Mouse (Mus musculus) olfactory bulb, adult 2 months (tissue): ENCODE data around the gene Prlhr.

ENCODE experiments used
- CTCF ChIP-seq: fragments of 200-500 bp; IDR thresholded peaks from 2 replicates; pipeline ENCODE4 v1.5.1; 2012; ENCODE audit warnings: low read depth, mild to moderate bottlenecking, low read length, moderate library complexity; ENCODE audit not compliant: insufficient read depth
- POLR2A ChIP-seq: fragments of 200-500 bp; IDR thresholded peaks from 2 replicates; pipeline ENCODE4 v1.6.1; 2012; ENCODE audit warnings: mild to moderate bottlenecking, low read depth, low read length, moderate library complexity; ENCODE audit not compliant: insufficient read depth

DNA sequence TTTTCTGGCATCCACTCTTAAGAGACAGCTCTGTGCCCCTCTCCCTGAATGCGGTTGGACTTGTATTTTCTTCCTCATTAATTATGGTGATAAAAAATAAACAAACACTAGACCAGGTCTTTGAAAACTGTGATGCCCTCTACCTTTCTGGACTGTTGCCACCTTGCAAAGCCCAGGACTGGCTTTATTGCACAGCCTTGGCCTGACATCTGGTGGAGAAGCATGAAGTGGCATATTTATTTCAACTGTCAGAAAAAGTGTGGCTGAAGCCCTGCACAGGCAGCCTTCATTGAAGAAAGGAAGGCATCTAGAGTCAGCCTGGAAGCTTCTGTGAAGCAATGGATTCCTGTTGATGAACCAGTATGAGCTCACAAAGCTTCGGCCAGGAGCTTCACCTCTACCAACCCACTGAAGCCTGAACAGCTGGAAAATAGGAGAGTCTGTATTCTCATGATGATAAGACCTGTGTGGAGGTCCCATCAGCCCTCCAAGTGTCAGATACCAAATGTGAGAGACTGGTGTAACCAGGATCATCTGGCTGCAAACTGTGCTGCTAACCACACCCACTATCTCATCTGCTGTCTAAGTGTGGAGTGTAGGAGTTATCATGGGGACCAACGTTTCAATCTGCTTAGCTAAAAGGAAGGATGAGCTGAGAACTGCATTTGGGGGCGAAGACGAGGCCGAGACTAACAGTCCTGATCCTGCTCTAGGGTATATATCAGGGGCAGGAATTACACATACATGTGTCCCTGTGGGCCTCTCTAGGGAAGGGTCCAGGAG lies 35.6 kb downstream of the Prlhr start:
- TF ChIP-seq CTCF (no peak), POLR2A (no peak)
